Mouse (Mus musculus): ENCODE results near the gene Mx1.

- TF ChIP-seq GATA1 (IDR thresholded peaks at IDR 0.05; ENCODE audit: borderline replicate concordance, low read length), result no peak
- TF ChIP-seq FLI1 (IDR thresholded peaks at IDR 0.05; ENCODE audit: low read length), result no peak
These were observed 41.0 kb downstream of the Mx1 start for GRCm38 (mm10) chr16:97421671-97422070.

Measured in megakaryocyte, embryonic 14.5 days (primary cell).